Mouse (Mus musculus) kidney, adult 18-20 months (tissue): ENCODE measurements around the gene Camkv.

Source experiments
- DNase-seq: peaks from one replicate; pipeline ENCODE4 v3.0.0; 2021

The Camkv gene

DNA sequence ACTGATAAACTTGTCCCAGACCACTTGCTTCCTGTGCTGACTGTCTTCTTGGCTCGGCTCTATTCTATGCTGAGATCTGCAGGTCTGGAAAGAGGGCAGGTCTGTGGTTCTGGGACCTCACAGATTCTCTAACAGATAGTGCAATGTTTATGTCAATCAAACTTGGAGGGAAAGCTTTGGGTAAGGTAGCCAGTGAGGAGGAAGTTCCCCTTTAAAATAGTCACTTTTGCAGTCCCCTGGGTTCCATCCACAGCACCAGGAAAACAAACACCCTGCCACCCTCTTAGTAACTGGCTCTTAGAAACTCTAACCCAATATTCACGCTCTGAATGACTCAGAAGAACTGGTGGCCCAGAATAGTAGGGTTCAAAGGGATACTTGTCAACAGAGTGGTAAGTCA, 59.0 kb downstream of the Camkv start:
- no peak for DNase-seq

DNA sequence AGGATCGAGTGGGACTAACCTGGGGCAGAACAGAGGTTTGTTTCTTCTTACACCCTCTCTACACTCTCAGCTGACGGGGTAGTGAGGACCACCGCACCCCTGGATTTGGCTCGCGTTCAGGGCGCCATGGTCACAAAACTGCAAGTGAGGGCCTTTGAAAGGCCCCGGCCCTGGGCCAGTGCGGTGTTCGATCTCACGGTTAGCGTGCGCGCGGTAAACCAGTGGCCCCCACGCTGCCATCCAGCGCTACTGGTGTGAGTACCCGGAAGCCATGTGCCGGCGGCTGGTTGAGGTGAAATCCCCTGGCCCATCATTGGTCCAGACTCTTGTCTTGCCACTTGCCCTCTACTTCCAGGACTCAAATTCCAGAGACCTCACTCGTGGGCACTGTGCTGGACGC, 60.0 kb downstream of the Camkv start:
- DNase-seq: no peak

DNA sequence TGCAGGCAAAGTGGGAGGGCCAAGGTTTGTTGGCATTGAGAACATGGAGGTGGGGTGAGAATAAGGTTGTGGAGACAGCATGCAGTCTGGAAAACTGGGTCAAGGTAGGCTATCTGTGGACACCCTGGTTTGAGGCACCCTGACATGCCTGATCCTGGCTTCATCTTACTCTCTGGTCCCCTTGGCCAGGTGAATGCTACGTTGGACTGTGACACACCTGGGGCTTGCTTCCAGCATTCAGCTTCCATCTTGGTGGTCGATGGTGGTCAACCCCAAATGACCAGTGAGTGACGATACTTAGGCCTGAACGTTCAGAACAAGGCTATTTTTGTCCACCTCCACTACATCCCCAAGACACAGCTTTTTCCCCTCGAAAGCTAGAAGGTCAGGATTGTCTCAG, 60.6 kb downstream of the Camkv start, which contains the start of gene Gm20662:
Gm20662 (plus strand) TSS at position 301 of the 400 bp plus-strand sequence.
- DNase-seq: no peak
